Mouse (Mus musculus): ENCODE measurements around the gene Fam19a2. TPM values are rescaled to one million over a fixed set of nuclear protein-coding genes. Genes with fewer than 3 reads are reported as not detected.

The Fam19a2 gene
- polyA plus RNA-seq, 1 experiment from 2014 or later, result 52.4 TPM

Other genes with a start within 250 kb of the Fam19a2 start
- 15.1 and 24.3 TPM in 2 replicates for gene Mon2, start 187.5 kb upstream of the Fam19a2 start, polyA plus RNA-seq (2015; fragmentation: Nextera tagmentation; extraction: Ambion mirVana)
- 64.8 and 67.1 TPM in 2 replicates for gene Usp15, start 67.0 kb upstream of the Fam19a2 start, polyA plus RNA-seq (2015; fragmentation: Nextera tagmentation; extraction: Ambion mirVana)

Measured in hindbrain, embryonic 16.5 days (tissue).